Mouse (Mus musculus) heart, postnatal 25 days (tissue): ENCODE results near the gene Ift43. TPM values are rescaled to one million over a fixed set of nuclear protein-coding genes. Genes with fewer than 3 reads are reported as not detected.

ENCODE experiments used
- DNase-seq: peaks from one replicate; pipeline ENCODE4 v3.0.0; 2022; ENCODE audit warnings: low spot score
- intact Hi-C: fragments of 180-260 bp; cut with DNase I; formaldehyde crosslinking; loops from one replicate; pipeline ENCODE4 v1.15.1; 2025
- total RNA-seq, 2 experiments: library from RNA; stranded (reverse); gene quantifications; 2 replicates each; pipeline ENCODE4 v1.2.3; 2021

Gene Ift43
- total RNA-seq, 2 experiments from 2014 or later = 23.0 to 24.5 TPM

- DNase-seq = no peak
- intact Hi-C loops = no loop called here
These were observed 27.2 kb downstream of the Ift43 start for GRCm38 (mm10) chr12:86109531-86109930.

GRCm38 (mm10) chr12:86110637-86111036 is 28.3 kb downstream of the Ift43 start:
- DNase-seq = no peak
- intact Hi-C loops = no loop called here

GRCm38 (mm10) chr12:86116295-86116835 is 34.0 kb downstream of the Ift43 start:
- DNase-seq = no peak
- intact Hi-C loops = no loop called here

GRCm38 (mm10) chr12:86124016-86124415 is 41.7 kb downstream of the Ift43 start:
- intact Hi-C loops = no loop called here
- DNase-seq = no peak

- intact Hi-C loops = no loop called here
- no peak for DNase-seq
These were observed 45.8 kb downstream of the Ift43 start for GRCm38 (mm10) chr12:86128122-86128521.

- intact Hi-C loops = no loop called here
These were observed 46.7 kb downstream of the Ift43 start for GRCm38 (mm10) chr12:86129005-86129404.

GRCm38 (mm10) chr12:86129696-86130095 is 47.4 kb downstream of the Ift43 start:
- intact Hi-C loops = loop anchor here (5.0 kb wide), 1 partner anchor 178 kb away; no protein-coding TSS in a partner anchor
- no peak for DNase-seq

More at GRCm38 (mm10) chr12:86129005-86129404, 46.7 kb downstream of the Ift43 start:
- no peak for DNase-seq

GRCm38 (mm10) chr12:86132799-86133198 is 50.5 kb downstream of the Ift43 start:
- DNase-seq = no peak

DNA sequence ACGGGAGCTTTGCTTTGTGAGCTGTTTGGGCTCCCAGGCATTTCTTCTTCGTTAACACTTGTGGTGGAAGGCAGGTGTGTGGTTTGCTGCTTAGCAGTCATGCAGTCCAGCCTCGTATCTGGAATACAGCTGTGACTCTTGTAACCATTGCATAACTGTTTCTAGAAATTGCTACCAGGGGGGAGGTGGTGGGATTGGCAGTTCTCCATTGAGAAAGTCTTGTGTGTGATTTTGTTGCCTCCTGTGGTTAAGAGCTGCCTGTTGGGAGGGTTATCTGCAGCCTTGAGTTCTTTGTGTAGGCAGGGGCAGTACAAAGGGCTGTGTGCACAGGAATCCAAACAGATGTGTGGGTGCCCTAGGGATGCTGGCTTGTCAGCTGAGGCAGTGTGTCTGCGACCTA is 53.4 kb downstream of the Ift43 start:
- intact Hi-C loops = no loop called here
- no peak for DNase-seq

More at GRCm38 (mm10) chr12:86132799-86133198, 50.5 kb downstream of the Ift43 start:
- intact Hi-C loops = loop anchor here (1.0 to 5.0 kb wide), 4 partner anchors 175 to 482 kb away; no protein-coding TSS in a partner anchor

DNA sequence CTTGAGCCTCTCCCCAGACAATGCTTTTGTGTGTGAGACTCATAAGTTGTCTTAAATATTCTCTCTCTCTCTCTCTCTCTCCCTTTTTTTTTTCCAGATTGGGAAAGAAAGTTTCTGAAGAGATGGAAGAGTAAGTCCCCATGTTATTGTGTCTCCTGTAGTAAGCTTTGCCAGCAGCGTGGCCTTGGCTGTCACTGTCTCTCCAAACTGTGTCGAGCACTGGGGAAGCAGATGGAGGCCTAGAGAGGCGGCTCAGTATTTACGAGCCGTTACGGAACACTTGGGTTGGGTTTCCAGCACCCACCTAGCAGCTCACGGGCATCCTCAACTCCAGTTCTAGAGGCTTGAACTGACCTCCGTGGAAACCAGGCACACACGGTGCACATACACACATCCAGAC is 56.4 kb downstream of the Ift43 start:
- no peak for DNase-seq
- intact Hi-C loops = no loop called here

DNA sequence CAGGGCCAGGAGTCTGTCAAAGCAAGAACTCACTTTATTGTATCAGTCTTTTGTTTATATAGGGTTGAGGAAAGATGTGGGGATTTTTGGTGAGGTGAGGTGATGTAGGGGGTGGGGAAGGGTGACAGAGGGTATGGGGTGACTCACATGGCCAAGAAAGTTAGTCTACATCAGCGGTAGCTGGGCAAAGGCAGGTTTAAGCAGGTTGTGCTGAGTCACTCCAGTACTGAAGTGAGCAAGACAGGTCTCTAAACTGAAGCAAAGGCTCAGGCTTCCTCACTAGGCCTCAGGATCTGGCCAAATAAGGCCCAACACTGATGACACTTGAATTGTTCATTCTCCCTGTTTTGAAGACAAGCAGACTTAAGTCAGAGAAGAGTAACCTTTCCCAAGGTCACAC is 60.0 kb downstream of the Ift43 start:
- DNase-seq = no peak
- intact Hi-C loops = no loop called here

- intact Hi-C loops = no loop called here
- DNase-seq = no peak
These were observed 63.9 kb downstream of the Ift43 start for GRCm38 (mm10) chr12:86146246-86146645.

DNA sequence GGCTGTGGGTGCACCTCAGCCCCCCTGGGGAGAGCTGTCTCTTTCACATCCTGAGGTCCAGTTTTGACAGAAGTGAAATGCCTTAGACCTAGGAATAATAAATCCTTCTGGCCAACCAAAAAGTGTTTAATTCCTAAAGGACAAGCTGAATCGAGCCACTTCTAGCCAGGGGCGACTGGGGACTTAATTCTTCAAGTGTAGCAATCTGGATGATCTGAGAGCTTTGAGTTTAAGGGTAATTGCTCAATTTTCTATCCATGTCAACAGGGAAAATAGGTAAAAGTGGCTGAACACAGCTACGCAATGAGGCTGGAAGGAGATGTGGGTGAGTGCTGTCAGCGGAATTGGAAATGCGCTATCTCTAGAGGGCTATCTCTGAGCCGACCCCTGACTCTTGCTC is 65.9 kb downstream of the Ift43 start:
- intact Hi-C loops = no loop called here
- DNase-seq = no peak

GRCm38 (mm10) chr12:86149087-86149486 is 66.7 kb downstream of the Ift43 start:
- intact Hi-C loops = no loop called here
- no peak for DNase-seq

- intact Hi-C loops = no loop called here
- DNase-seq = no peak
These were observed 69.6 kb downstream of the Ift43 start for GRCm38 (mm10) chr12:86151941-86152340.

DNA sequence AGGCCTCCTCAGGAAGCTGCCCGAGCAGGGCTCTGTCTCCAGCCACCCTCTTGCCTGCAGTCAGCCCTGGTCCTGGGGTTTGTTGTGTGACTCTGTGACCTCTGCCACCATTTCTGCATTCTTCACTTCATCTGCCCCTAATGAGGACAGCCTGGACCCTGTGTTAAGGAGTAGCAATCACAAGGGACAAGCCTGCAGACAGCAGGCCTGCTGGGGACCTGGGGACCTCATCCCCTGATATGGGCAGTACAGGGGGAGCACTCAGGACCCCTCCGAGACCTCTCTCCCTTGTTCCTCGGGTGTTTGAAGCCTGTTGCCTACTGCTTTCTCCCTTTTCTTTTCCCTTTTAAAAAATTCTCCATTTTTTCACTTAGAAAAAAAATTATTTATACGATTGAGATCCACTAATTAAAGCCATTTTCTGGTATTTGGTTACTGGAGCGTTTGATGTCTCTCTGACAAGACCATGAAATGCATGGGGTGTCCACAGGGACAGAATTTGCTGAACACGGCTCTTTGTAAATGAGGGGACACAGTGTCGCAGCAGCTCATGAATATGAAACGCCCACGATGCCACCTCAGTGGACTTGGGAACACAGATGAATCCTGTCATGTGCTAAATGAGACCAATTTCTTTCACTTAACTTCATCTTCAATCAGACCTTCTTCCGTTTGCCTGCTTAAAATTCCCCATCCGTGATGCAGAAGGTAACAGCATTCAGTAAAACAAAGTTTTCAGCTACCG is 71.0 kb downstream of the Ift43 start:
- DNase-seq = no peak
- intact Hi-C loops = no loop called here

DNA sequence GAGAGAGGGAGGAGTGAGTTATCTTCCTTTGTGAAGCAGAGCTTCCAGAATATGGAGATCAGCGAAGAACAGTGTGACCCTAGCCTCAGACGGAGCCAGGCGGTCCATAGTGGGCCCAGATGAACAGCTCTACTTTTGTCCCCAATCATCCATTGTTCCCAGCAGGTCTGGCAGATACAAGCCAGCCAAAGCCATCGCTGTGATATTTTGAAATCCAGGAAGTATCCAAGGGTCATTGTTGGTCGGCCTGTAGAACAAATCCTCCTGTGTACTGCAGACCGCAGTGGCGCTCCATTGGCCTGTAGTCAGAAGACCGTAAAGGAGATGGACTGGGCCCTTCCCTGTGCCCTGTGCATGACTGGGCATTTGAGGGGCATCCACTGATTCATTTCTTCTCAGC is 72.8 kb downstream of the Ift43 start:
- intact Hi-C loops = no loop called here
- DNase-seq = no peak

GRCm38 (mm10) chr12:86157166-86157565 is 74.8 kb downstream of the Ift43 start:
- no peak for DNase-seq
- intact Hi-C loops = no loop called here

- DNase-seq = no peak
These were observed 75.6 kb downstream of the Ift43 start for GRCm38 (mm10) chr12:86157894-86158444.

DNA sequence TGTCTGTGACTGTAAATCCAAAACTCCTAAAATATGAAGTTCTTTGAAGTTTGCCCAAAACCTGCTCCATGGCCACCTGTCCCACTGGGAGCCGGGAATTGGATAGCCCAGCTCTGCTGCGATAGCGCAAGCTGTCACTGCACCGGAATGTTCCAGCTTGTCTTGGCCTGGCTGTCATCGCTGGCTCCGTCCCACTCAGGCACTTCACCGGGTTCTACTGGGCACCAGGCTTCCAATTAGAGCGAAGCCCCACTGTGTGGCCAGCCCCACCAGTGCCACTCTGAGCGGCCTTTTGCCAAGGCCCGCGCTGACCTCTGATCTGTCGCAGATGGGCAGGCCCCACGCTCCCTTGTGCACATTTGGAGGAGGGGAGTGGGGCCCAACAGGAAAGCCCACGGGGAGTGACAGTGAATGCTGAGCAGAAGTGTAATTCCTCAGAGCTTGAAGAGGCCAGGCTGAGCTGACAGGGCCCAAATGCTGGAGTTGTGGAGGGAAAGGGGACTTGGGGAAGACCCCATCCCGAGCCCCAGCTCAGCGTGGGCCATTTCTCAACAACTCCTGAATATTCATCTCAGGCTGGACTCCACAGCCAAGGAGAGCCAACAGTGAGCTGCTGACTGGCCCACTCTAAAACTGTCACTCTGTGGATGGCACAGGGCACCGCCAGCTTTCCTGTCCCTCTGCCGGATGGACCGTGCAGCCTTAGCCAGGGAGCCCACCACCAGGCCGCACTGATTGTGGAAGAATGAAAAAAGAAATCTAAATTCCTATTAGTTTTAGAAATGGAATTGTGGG is 76.5 kb downstream of the Ift43 start:
- DNase-seq = peak; percentile 45
- intact Hi-C loops = no loop called here

More at GRCm38 (mm10) chr12:86157894-86158444, 75.6 kb downstream of the Ift43 start:
- intact Hi-C loops = no loop called here
